Comparison of ENCODE assay signal across 8 mouse cellular contexts in genomic region chr2:167004099-167004854, GRCm38 (mm10). TPM values are rescaled to one million over a fixed set of nuclear protein-coding genes. Genes with fewer than 3 reads are reported as not detected.
DNase-seq lines count a peak whose midpoint lies in the region; ATAC-seq and TF ChIP-seq lines count a peak whose summit lies in the region.

No protein-coding gene starts in this region.

- H3K9ac ChIP-seq in kidney, embryonic 14.5 days (ENCODE audit: low read depth, low read length): no peak overlapping the region

- 45% methylated on average over 8 of the region's 8 CpGs for WGBS in kidney, embryonic 14.5 days
- 41% methylated on average over 8 of the region's 8 CpGs for WGBS in cerebellum, adult 2 months

- no peak overlapping the region for H3K4me3 ChIP-seq in kidney, embryonic 14.5 days (ENCODE audit: low read length)
- no peak overlapping the region for H3K4me3 ChIP-seq in cerebellum, adult 2 months (replicated peaks; ENCODE audit: insufficient read depth, low read depth, low read length)

- H3K9me3 ChIP-seq in kidney, embryonic 14.5 days (ENCODE audit: control insufficient read depth, low read length): no peaks in the 10 kb centered on the region

- no peak overlapping the region for H3K27ac ChIP-seq in kidney, embryonic 14.5 days (ENCODE audit: low read depth, low read length)
- no peak overlapping the region for H3K27ac ChIP-seq in cerebellum, adult 2 months (ENCODE audit: insufficient read depth, low read length)

- ATAC-seq in kidney, embryonic 14.5 days (ENCODE audit: low FRiP score, low TSS enrichment): no peak

- H3K36me3 ChIP-seq in kidney, embryonic 14.5 days (ENCODE audit: control insufficient read depth, insufficient read depth, low read length): no peaks in the 10 kb centered on the region

- no peak for TF ChIP-seq POLR2A in cerebellum, adult 2 months (IDR thresholded peaks at IDR 0.05; ENCODE audit: borderline replicate concordance, insufficient read depth, low read length)

- no peaks in the 10 kb centered on the region for H3K27me3 ChIP-seq in kidney, embryonic 14.5 days (ENCODE audit: control insufficient read depth, insufficient read depth, low read length)
- H3K27me3 ChIP-seq in cerebellum, adult 2 months (ENCODE audit: control insufficient read depth, insufficient read depth, low read length): no peaks in the 10 kb centered on the region

- H3K4me1 ChIP-seq in kidney, embryonic 14.5 days (ENCODE audit: control insufficient read depth, insufficient read depth, low read length): no peaks in the 10 kb centered on the region
- H3K4me1 ChIP-seq in cerebellum, adult 2 months (ENCODE audit: control insufficient read depth, insufficient read depth, low read length): peaks cover 5% of the 10 kb centered on the region; the same call in 1 of the 2 replicates

- peak; percentile 56; the same call in 1 of the 2 replicates for TF ChIP-seq CTCF in cerebellum, adult 2 months (IDR thresholded peaks at IDR 0.05; ENCODE audit: borderline replicate concordance, insufficient read depth, low read depth, low read length)

- peak; percentile 61 for DNase-seq in kidney, adult 18-20 months
- DNase-seq in MN1 (ENCODE audit: low spot score): peak; percentile 83
- peak; percentile 62 to 79 for DNase-seq in cerebellum, adult 2 months
- peak; percentile 50 for DNase-seq in gastrocnemius, postnatal 10 days
- peak; percentile 51 to 64 for DNase-seq in layer of hippocampus, adult 8-10 months (ENCODE audit: low spot score in 2 of 2)
- DNase-seq in lung, postnatal 14 days: peak; percentile 82
- peak; percentile 53 to 70 for DNase-seq in spleen, postnatal 10 days (ENCODE audit: low spot score in 2 of 2)

- H3K4me2 ChIP-seq in kidney, embryonic 14.5 days (replicated peaks; ENCODE audit: low read depth, low read length): no peak overlapping the region

RNA-seq across cellular contexts. Expression of gene Stau1, which starts 8.2 kb away (rescaled TPM):
- polyA plus RNA-seq in kidney, embryonic 14.5 days (2014; fragmentation: Nextera tagmentation; extraction: Ambion mirVana): 43.2 and 81.7 TPM in 2 replicates
- 52.2 and 54.9 TPM in 2 replicates for polyA plus RNA-seq in cerebellum, adult 2 months (2012; rRNA removed)
- 10 to 100 TPM; 44.9 to 57.9 TPM for total RNA-seq in gastrocnemius, postnatal 10 days (2021)
- 10 to 100 TPM; 61.9 to 71.9 (median 68.0) TPM for total RNA-seq in layer of hippocampus, adult 8-10 months (2022)

RNA-seq across cellular contexts. Expression of gene Ddx27, which starts 10.7 kb away (rescaled TPM):
- 43.5 and 55.8 TPM in 2 replicates for polyA plus RNA-seq in kidney, embryonic 14.5 days (2014; fragmentation: Nextera tagmentation; extraction: Ambion mirVana)
- polyA plus RNA-seq in cerebellum, adult 2 months (2012; rRNA removed): 33.5 TPM in 2 replicates
- 10 to 100 TPM; 11.9 to 16.9 TPM for total RNA-seq in gastrocnemius, postnatal 10 days (2021)
- total RNA-seq in layer of hippocampus, adult 8-10 months (2022): 10 to 100 TPM; 30.4 to 34.8 (median 33.5) TPM

RNA-seq across cellular contexts. Expression of gene Znfx1, which starts 58.5 kb away (rescaled TPM):
- polyA plus RNA-seq in kidney, embryonic 14.5 days (2014; fragmentation: Nextera tagmentation; extraction: Ambion mirVana): 4.3 and 10.5 TPM in 2 replicates
- 25.4 and 25.9 TPM in 2 replicates for polyA plus RNA-seq in cerebellum, adult 2 months (2012; rRNA removed)
- total RNA-seq in gastrocnemius, postnatal 10 days (2021): 10 to 100 TPM; 13.5 to 16.2 TPM
- total RNA-seq in layer of hippocampus, adult 8-10 months (2022): 10 to 100 TPM; 52.2 to 54.7 (median 52.5) TPM
